Mouse (Mus musculus): Measurements from ENCODE around the gene Retsat. TPM values are rescaled to one million over a fixed set of nuclear protein-coding genes. Genes with fewer than 3 reads are reported as not detected.

Retsat gene
- total RNA-seq, 2 experiments from 2014 or later, result 36.3 to 37.1 TPM

Other genes starting within 250 kb of the Retsat start
- gene Tmem150a, start 243.0 kb upstream of the Retsat start, total RNA-seq (2021), result 10 to 100 TPM in 1 of 2 experiments, 1 to 10 TPM in 1; 8.0 to 14.0 TPM
- 10 to 100 TPM; 35.9 to 36.6 TPM for gene Rnf181, start 231.5 kb upstream of the Retsat start, total RNA-seq (2021)
- gene Vamp5, start 218.0 kb upstream of the Retsat start, total RNA-seq (2021), result 10 to 100 TPM; 49.1 to 50.0 TPM
- gene Vamp8, start 207.8 kb upstream of the Retsat start, total RNA-seq (2021), result 10 to 100 TPM; 60.9 to 64.7 TPM
- 10 to 100 TPM; 15.1 to 21.9 TPM for gene Ggcx, start 184.2 kb upstream of the Retsat start, total RNA-seq (2021)
- gene Mat2a, start 158.9 kb upstream of the Retsat start, total RNA-seq (2021), result 100 to 1,000 TPM; 200 to 249 TPM
- under 1 TPM; 0.54 to 0.79 TPM for gene Sh2d6, start 76.8 kb upstream of the Retsat start, total RNA-seq (2021)
- 10 to 100 TPM; 12.4 to 19.1 TPM for gene Capg, start 54.1 kb upstream of the Retsat start, total RNA-seq (2021)
- gene Elmod3, start 62 bp upstream of the Retsat start, total RNA-seq (2021), result 1 to 10 TPM; 6.1 to 6.8 TPM
- gene Tgoln1, start 18.5 kb downstream of the Retsat start, total RNA-seq (2021), result 10 to 100 TPM; 22.8 to 25.2 TPM
- gene Tcf7l1, start 190.8 kb downstream of the Retsat start, total RNA-seq (2021), result 10 to 100 TPM; 13.7 to 16.4 TPM

All from gastrocnemius, postnatal 10 days (tissue).